Mouse (Mus musculus) liver, adult 2 months (tissue): ENCODE data around the gene Tti1. TPM values are rescaled to one million over a fixed set of nuclear protein-coding genes. Genes with fewer than 3 reads are reported as not detected.

Source experiments
- DNase-seq: peaks from one replicate; pipeline ENCODE4 v3.0.0-alpha.2; 2011; ENCODE audit warnings: low read depth, low spot score; ENCODE audit errors: extremely low read depth
- H3K27ac ChIP-seq: fragments of 200-500 bp; replicated peaks from 2 replicates; pipeline ENCODE4 v1.5.1; 2012; ENCODE audit warnings: low read depth, mild to moderate bottlenecking, control low read depth, inconsistent platforms, low read length; ENCODE audit not compliant: insufficient read depth
- H3K27me3 ChIP-seq: fragments of 200-500 bp; 2 replicates; pipeline ENCODE4 v1.6.1; 2012; ENCODE audit warnings: mild to moderate bottlenecking, moderate library complexity, low read length, inconsistent platforms; ENCODE audit not compliant: control insufficient read depth, insufficient read depth
- H3K36me3 ChIP-seq: fragments of 200-500 bp; 2 replicates; pipeline ENCODE4 v1.6.1; 2012; ENCODE audit warnings: low read length, inconsistent platforms; ENCODE audit not compliant: control insufficient read depth, insufficient read depth
- H3K4me1 ChIP-seq: fragments of 200-500 bp; 2 replicates; pipeline ENCODE4 v1.6.1; 2011; ENCODE audit warnings: low read length; ENCODE audit not compliant: control insufficient read depth, insufficient read depth
- H3K4me3 ChIP-seq: fragments of 200-500 bp; 2 replicates; pipeline ENCODE4 v1.5.1; 2011; ENCODE audit warnings: low read depth, mild to moderate bottlenecking, control low read depth, low read length, moderate library complexity; ENCODE audit not compliant: insufficient read depth
- H3K79me2 ChIP-seq: fragments of 200-500 bp; 2 replicates; pipeline ENCODE4 v1.6.1; 2012; ENCODE audit warnings: inconsistent platforms, mild to moderate bottlenecking, low read length, moderate library complexity; ENCODE audit not compliant: control insufficient read depth, insufficient read depth
- H3K9ac ChIP-seq: fragments of 200-500 bp; 2 replicates; pipeline ENCODE4 v1.6.1; 2012; ENCODE audit warnings: low read depth, mild to moderate bottlenecking, control low read depth, inconsistent platforms, low read length
- CTCF ChIP-seq: fragments of 200-500 bp; IDR thresholded peaks from 2 replicates; pipeline ENCODE4 v1.5.1; 2011; ENCODE audit warnings: low read depth, low read length, control low read depth
- POLR2A ChIP-seq: fragments of 200-500 bp; IDR thresholded peaks from 2 replicates; pipeline ENCODE4 v1.6.1; 2011; ENCODE audit warnings: low read length, control low read depth; ENCODE audit not compliant: insufficient read depth; ENCODE audit errors: extremely low read depth
- WGBS: fragments of 180-500 bp; shearing (Covaris S2); methylation state at CpG from one replicate; pipeline ENCODE4 v1.1.7; 2018; 5-methylcytosine and 5-hydroxymethylcytosine counted together
- polyA plus RNA-seq: library from polyadenylated mRNA; depleted of rRNA; stranded (reverse); fragments of >200 nt; gene quantifications from 2 replicates; pipeline ENCODE4 v1.2.3, GENCODE M21; 2012
- total RNA-seq: library from RNA; depleted of rRNA; stranded (reverse); fragments of >200 nt; gene quantifications from 2 replicates; pipeline ENCODE4 v1.2.3, GENCODE M21; 2014

Tti1 gene
- total and polyA plus RNA-seq, 2 experiments, result 8.2 to 9.0 TPM

DNA sequence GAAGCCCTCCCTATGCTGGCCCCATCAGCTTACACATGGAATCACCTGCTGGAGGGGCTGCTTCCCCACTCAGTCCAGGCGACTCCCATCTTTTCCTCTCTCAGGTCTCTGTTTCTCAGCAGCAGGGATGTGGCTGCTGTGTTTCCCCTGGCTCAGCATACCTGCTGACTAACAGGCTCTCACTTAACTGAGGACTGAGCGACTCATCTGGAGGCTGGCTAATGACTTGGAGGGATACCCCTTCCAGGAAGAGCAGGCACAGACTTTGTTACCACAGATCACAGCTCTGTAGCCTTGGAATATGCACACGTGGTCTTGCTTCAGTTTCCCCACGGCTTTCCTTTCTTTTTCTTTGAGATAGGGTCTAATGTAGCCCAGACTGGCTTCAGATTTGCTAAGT lies 45.0 kb downstream of the Tti1 start:
- H3K36me3 ChIP-seq, result peaks cover 3% of the 10 kb centered on the region; the same call in 1 of the 2 replicates
- no peak for DNase-seq

DNA sequence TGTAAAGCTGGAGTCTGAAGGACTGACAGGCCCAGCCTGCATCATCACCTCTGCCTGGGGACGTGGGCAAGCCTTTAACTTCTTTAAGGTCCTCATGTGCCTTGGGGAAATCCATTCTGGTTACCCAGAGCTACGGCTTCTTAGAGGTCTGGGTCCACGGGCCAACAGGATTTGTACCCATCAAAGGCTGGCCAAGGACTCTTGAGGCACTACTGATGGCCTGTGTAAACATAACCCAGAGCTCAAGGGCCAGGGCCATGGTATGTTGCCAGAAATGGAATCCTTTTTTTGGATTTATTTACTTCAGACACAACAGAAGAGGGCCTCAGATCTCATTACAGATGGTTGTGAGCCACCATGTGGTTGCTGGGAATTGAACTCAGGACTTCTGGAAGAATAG lies 45.5 kb downstream of the Tti1 start:
- DNase-seq, result no peak
- Histone ChIP-seq H3K4me3 (no peak overlapping the region), H3K36me3 (peaks cover 3% of the 10 kb centered on the region; the same call in 1 of the 2 replicates), H3K27me3 (no peaks in the 10 kb centered on the region), H3K9ac (no peak overlapping the region), H3K79me2 (no peaks in the 10 kb centered on the region), H3K4me1 (no peaks in the 10 kb centered on the region), H3K27ac (no peak overlapping the region)
- WGBS, result 88% methylated on average over 3 of the region's 3 CpGs
- no peak for TF ChIP-seq POLR2A
- no peak for TF ChIP-seq CTCF

More for the DNA sequence above, 45.0 kb downstream of the Tti1 start:
- 90% methylated on average over 4 of the region's 4 CpGs for WGBS
- TF ChIP-seq CTCF, result no peak
- TF ChIP-seq POLR2A, result no peak
- Histone ChIP-seq H3K27ac (no peak overlapping the region), H3K27me3 (no peaks in the 10 kb centered on the region), H3K4me1 (no peaks in the 10 kb centered on the region), H3K9ac (no peak overlapping the region), H3K79me2 (no peaks in the 10 kb centered on the region), H3K4me3 (no peak overlapping the region)

DNA sequence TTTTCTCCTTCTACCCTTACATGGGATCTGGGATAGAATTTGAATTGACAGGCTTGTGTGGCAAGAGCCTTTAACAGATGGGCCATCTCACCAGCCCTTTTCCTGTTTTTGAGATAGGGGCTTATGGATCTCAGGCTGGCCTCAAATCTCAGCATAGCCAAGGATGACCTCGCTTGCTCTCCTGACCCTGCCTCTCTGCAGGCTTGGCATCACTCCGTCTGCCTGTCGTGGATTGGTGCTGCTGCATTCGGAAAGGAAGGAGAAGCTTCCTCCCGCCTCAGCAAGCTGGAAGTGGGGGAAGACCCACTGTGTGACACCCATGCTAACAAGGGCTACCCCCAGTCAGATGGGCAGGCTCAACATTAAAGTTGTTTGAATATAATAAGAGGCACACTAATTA lies 49.0 kb downstream of the Tti1 start:
- no peak for TF ChIP-seq POLR2A
- no peak for TF ChIP-seq CTCF
- Histone ChIP-seq H3K36me3 (no peaks in the 10 kb centered on the region; the same call in 1 of the 2 replicates), H3K79me2 (no peaks in the 10 kb centered on the region), H3K4me3 (no peak overlapping the region), H3K27me3 (peaks cover 11% of the 10 kb centered on the region; the same call in 1 of the 2 replicates), H3K27ac (no peak overlapping the region), H3K9ac (no peak overlapping the region), H3K4me1 (no peaks in the 10 kb centered on the region)
- no peak for DNase-seq
- WGBS, result 61% methylated on average over 5 of the region's 5 CpGs

DNA sequence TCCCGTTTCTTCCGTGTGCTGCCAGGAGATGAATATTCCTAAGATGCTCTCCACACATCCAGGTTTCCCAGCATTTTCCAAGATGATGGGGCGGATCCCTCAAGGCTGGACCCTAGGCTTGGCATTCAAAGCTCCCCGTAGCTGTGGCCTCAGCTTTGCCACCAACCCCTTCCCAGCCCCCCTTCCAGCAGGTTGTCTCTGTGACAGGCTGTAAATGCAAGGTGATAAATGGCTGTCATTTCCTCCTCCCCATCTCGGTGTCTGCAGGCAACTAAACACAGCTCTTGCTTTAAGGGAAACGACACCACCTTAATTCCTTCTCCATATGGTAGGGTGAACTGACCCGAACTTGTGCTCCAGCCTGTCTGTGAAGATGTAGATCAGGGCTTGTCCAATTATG lies 52.6 kb downstream of the Tti1 start:
- H3K79me2 ChIP-seq, result no peaks in the 10 kb centered on the region
- no peak for DNase-seq
- no peaks in the 10 kb centered on the region for H3K36me3 ChIP-seq
- H3K4me1 ChIP-seq, result no peaks in the 10 kb centered on the region
- H3K27me3 ChIP-seq, result peaks cover 11% of the 10 kb centered on the region; the same call in 1 of the 2 replicates
- H3K9ac ChIP-seq, result no peak overlapping the region
- WGBS, result 10% methylated on average over 7 of the region's 7 CpGs
- no peak overlapping the region for H3K4me3 ChIP-seq
- no peak overlapping the region for H3K27ac ChIP-seq
- TF ChIP-seq POLR2A (no peak), CTCF (no peak)

DNA sequence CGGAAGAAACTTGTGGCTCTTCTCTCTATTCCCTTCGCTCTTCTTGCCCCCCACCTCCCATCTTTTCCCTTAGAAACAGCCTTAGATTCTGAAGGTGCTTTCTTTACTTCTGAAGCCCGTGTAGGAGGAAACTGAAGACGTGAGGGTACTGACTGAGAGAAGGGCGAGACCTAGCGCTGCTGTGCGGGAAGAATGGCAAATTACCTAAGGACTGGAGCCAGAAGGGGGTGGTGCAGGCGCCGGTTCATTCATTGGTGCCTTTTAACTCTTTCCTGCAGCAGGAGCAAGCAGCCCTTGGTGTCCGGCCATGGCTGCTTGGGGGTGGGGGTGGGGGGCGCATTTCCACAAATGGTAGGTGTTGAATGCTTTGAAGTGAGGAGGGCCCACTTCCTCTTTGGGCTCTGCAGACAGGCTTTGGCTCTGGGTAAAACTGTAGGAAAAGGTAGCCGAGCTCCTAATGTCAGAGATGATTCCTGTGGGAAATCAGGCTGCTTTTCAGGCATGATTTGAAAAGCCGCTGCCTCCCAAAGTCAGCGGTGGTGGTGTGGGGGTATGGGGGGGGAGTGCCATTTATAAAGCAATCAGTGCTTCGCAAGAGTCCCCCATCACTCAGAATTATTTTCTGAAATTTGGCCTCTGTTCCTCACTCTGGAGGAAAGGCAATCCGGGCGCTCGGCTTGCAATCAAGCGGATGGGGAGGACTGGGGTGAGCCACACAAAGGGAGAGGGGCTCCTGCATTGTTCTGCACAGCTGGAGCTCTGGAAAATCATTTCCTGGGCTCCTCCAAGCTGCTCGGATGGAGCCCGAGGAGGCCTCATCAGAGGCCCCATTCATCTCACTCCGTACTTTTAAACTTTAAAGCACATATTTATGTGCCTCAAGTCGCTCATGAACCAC lies 53.4 kb downstream of the Tti1 start:
- Histone ChIP-seq H3K36me3 (no peaks in the 10 kb centered on the region), H3K4me1 (no peaks in the 10 kb centered on the region), H3K4me3 (no peak overlapping the region), H3K27ac (no peak overlapping the region), H3K9ac (no peak overlapping the region), H3K79me2 (no peaks in the 10 kb centered on the region), H3K27me3 (peaks cover 11% of the 10 kb centered on the region; the same call in 1 of the 2 replicates)
- WGBS, result 4% methylated on average over 23 of the region's 23 CpGs
- TF ChIP-seq CTCF, result no peak
- TF ChIP-seq POLR2A, result no peak
- no peak for DNase-seq

DNA sequence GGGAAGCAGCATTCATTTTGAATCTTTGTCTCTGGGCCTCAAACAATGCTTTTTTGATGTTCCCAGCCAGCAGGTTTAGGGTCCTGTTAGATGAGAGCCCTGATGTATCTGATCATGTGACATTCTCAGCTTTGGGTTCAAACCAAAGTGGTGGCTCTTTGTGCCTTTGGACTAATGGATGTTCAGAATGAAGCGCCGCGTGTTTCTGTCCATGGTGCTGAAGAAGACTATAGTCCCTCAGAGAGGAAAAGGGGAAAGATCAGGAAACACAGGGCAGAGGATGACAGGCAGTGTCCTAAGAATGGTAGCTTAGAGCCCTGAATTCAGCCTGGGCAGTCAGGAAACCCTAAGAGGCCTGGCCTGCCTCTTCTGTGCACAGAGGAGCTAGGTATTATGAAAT lies 57.6 kb downstream of the Tti1 start:
- Histone ChIP-seq H3K4me3 (no peak overlapping the region), H3K4me1 (no peaks in the 10 kb centered on the region), H3K27me3 (peaks cover 9% of the 10 kb centered on the region; the same call in 1 of the 2 replicates), H3K79me2 (no peaks in the 10 kb centered on the region), H3K27ac (no peak overlapping the region), H3K36me3 (no peaks in the 10 kb centered on the region), H3K9ac (no peak overlapping the region)
- no peak for TF ChIP-seq POLR2A
- TF ChIP-seq CTCF, result no peak
- 2% methylated on average over 3 of the region's 3 CpGs for WGBS
- no peak for DNase-seq
